Mouse (Mus musculus) liver, embryonic 14.5 days (tissue): ENCODE data around the gene Inpp5f. TPM values are rescaled to one million over a fixed set of nuclear protein-coding genes. Genes with fewer than 3 reads are reported as not detected.

Experiments used
- ATAC-seq: fragments of 200-750 bp; cut with Nextera tagmentation; 2 replicates; pipeline ENCODE4 v1.8.0; 2017; ENCODE audit warnings: moderate number of reproducible peaks, mild to moderate bottlenecking, moderate library complexity; ENCODE audit not compliant: insufficient read depth
- DNase-seq, 3 experiments: peaks; one replicate each; pipeline ENCODE4 v3.0.0-alpha.2; 2012 to 2013; ENCODE audit warnings: low read depth in 3 of 3, low spot score in 3 of 3
- H3K27ac ChIP-seq: fragments of 300-500 bp; sonication (generic); 2 replicates; pipeline ENCODE4 v1.5.1; 2014; ENCODE audit warnings: moderate library complexity, mild to moderate bottlenecking, control low read depth, inconsistent platforms
- H3K27me3 ChIP-seq: fragments of 300-500 bp; sonication (generic); 2 replicates; pipeline ENCODE4 v1.6.1; 2014; ENCODE audit warnings: mild to moderate bottlenecking, low read length, moderate library complexity; ENCODE audit not compliant: control insufficient read depth, insufficient read depth
- H3K36me3 ChIP-seq: fragments of 300-500 bp; sonication (generic); replicated peaks from 2 replicates; pipeline ENCODE4 v1.6.1; 2014; ENCODE audit warnings: low read depth; ENCODE audit not compliant: control insufficient read depth, insufficient read depth
- H3K4me1 ChIP-seq, 2 experiments: fragments of 200-500 bp in 1 of 2; fragments of 300-500 bp in 1 of 2; sonication (generic) in 1 of 2; replicated peaks; 2 replicates each; pipeline ENCODE4 v1.6.1; 2012 to 2014; ENCODE audit warnings: antibody characterized with exemption in 1 of 2, inconsistent platforms in 1 of 2, low read length in 1 of 2; ENCODE audit not compliant: control insufficient read depth in 2 of 2, insufficient read depth in 2 of 2
- H3K4me2 ChIP-seq: fragments of 300-500 bp; sonication (generic); 2 replicates; pipeline ENCODE4 v1.6.1; 2014; ENCODE audit warnings: low read depth, mild to moderate bottlenecking, control low read depth, moderate library complexity
- H3K4me3 ChIP-seq, 2 experiments: fragments of 200-500 bp in 1 of 2; fragments of 300-500 bp in 1 of 2; sonication (generic) in 1 of 2; 2 replicates each; pipeline ENCODE4 v1.5.1; 2012 to 2014; ENCODE audit warnings: low read depth in 2 of 2, low read length in 2 of 2, mild to moderate bottlenecking in 2 of 2, control low read depth in 1 of 2, inconsistent platforms in 1 of 2, moderate library complexity in 1 of 2; ENCODE audit not compliant: insufficient read depth in 1 of 2
- H3K9ac ChIP-seq: fragments of 300-500 bp; sonication (generic); replicated peaks from 2 replicates; pipeline ENCODE4 v1.6.1; 2014; ENCODE audit warnings: mild to moderate bottlenecking, control low read depth, moderate library complexity
- H3K9me3 ChIP-seq: fragments of 300-500 bp; sonication (generic); 2 replicates; pipeline ENCODE4 v1.6.1; 2016; ENCODE audit warnings: low read length, mixed read lengths; ENCODE audit not compliant: control insufficient read depth
- CTCF ChIP-seq: IDR thresholded peaks from 2 replicates; pipeline ENCODE4 v1.5.1; 2016; ENCODE audit warnings: antibody characterized with exemption, low read depth, control low read depth
- EP300 ChIP-seq: IDR thresholded peaks from 2 replicates; pipeline ENCODE4 v1.6.1; 2016; ENCODE audit warnings: antibody characterized with exemption, low read depth
- WGBS: fragments of 180-500 bp; shearing (Covaris S2); extraction: QIAGEN DNeasy Blood & Tissue Kit; methylation state at CpG from one replicate; pipeline ENCODE4 v1.1.7; 2014; ENCODE audit not compliant: insufficient replicate concordance; 5-methylcytosine and 5-hydroxymethylcytosine counted together
- polyA plus RNA-seq, 2 experiments: library from polyadenylated mRNA; depleted of rRNA in 1 of 2; stranded (reverse) in 1 of 2; unstranded in 1 of 2; fragments of >200 nt; fragmentation: Nextera tagmentation in 1 of 2; extraction: Ambion mirVana in 1 of 2; gene quantifications; 2 replicates each; pipeline versions ENCODE4 v1.2.1 to v1.2.3; 2012 to 2014

Inpp5f gene
- polyA plus RNA-seq, 2 experiments: 3.7 to 7.3 TPM

GRCm38 (mm10) chr7:128610490-128610889 is 638 bp upstream of the Inpp5f start:
- no peaks in the 10 kb centered on the region for H3K9me3 ChIP-seq
- H3K27me3 ChIP-seq: no peaks in the 10 kb centered on the region
- H3K36me3 ChIP-seq: no peaks in the 10 kb centered on the region
- no peak for TF ChIP-seq CTCF
- TF ChIP-seq EP300: no peak
- peak overlapping the region; percentile 36 to 79 for H3K4me3 ChIP-seq
- H3K4me1 ChIP-seq: peaks cover 7 to 10% of the 10 kb centered on the region in 2 experiments; a peak in 2 of 4 replicates
- H3K4me2 ChIP-seq: peak overlapping the region; percentile 85
- H3K9ac ChIP-seq: no peak overlapping the region; the same call in 1 of the 2 replicates
- DNase-seq (no peak), ATAC-seq (no peak)
- no peak overlapping the region for H3K27ac ChIP-seq
- WGBS: 75% methylated on average over 6 of the region's 6 CpGs

- Histone ChIP-seq H3K4me3 (peak overlapping the region; percentile 65 to 79), H3K4me1 (peaks cover 7 to 10% of the 10 kb centered on the region in 2 experiments; a peak in 2 of 4 replicates), H3K4me2 (peak overlapping the region; percentile 85), H3K36me3 (no peaks in the 10 kb centered on the region), H3K27ac (no peak overlapping the region), H3K9ac (peak overlapping the region; percentile 68), H3K9me3 (no peaks in the 10 kb centered on the region), H3K27me3 (no peaks in the 10 kb centered on the region)
- DNase-seq (no peak), ATAC-seq (no peak)
- TF ChIP-seq EP300 (no peak), CTCF (no peak)
- 16% methylated on average over 22 of the region's 22 CpGs for WGBS
Observed at GRCm38 (mm10) chr7:128611799-128612411, 777 bp downstream of the Inpp5f start.

- H3K4me3 ChIP-seq: peak overlapping the region; percentile 30 to 79
- H3K4me1 ChIP-seq: peaks cover 7 to 10% of the 10 kb centered on the region in 2 experiments; a peak in 2 of 4 replicates
- H3K9ac ChIP-seq: no peak overlapping the region; the same call in 1 of the 2 replicates
- TF ChIP-seq EP300: no peak
- TF ChIP-seq CTCF: no peak
- no peaks in the 10 kb centered on the region for H3K36me3 ChIP-seq
- no peak overlapping the region for H3K27ac ChIP-seq
- peak overlapping the region; percentile 85 for H3K4me2 ChIP-seq
- WGBS: 60% methylated on average over 12 of the region's 12 CpGs
- DNase-seq (no peak), ATAC-seq (no peak)
- H3K9me3 ChIP-seq: no peaks in the 10 kb centered on the region
- H3K27me3 ChIP-seq: no peaks in the 10 kb centered on the region
Observed at GRCm38 (mm10) chr7:128612521-128613181, 1.5 kb downstream of the Inpp5f start.

- no peak for DNase-seq
- no peaks in the 10 kb centered on the region for H3K36me3 ChIP-seq
- H3K27me3 ChIP-seq: no peaks in the 10 kb centered on the region
- H3K4me1 ChIP-seq: peaks cover 7 to 10% of the 10 kb centered on the region in 2 experiments; a peak in 2 of 4 replicates
- H3K4me3 ChIP-seq: no peak overlapping the region
- ATAC-seq: no peak
- WGBS: 56% methylated on average over 2 of the region's 2 CpGs
- TF ChIP-seq EP300 (no peak), CTCF (no peak)
- no peak overlapping the region for H3K9ac ChIP-seq
- no peaks in the 10 kb centered on the region for H3K9me3 ChIP-seq
- no peak overlapping the region for H3K4me2 ChIP-seq
- H3K27ac ChIP-seq: no peak overlapping the region
Observed at GRCm38 (mm10) chr7:128613578-128613977, 2.5 kb downstream of the Inpp5f start.

- no peak for DNase-seq
- 65% methylated on average over 1 of the region's 1 CpGs for WGBS
- Histone ChIP-seq H3K4me3 (no peak overlapping the region), H3K27me3 (no peaks in the 10 kb centered on the region), H3K9ac (no peak overlapping the region), H3K4me2 (no peak overlapping the region), H3K4me1 (0 out of 4 replicates have a peak, but pooled peaks cover 1 to 3% of the 10 kb centered on the region in 2 experiments), H3K9me3 (no peaks in the 10 kb centered on the region), H3K36me3 (no peaks in the 10 kb centered on the region), H3K27ac (no peak overlapping the region)
- TF ChIP-seq CTCF (no peak), EP300 (no peak)
- no peak for ATAC-seq
Observed at GRCm38 (mm10) chr7:128617587-128617986, 6.5 kb downstream of the Inpp5f start.
